Mouse (Mus musculus) hindbrain, embryonic 16.5 days (tissue): ENCODE results near the gene Gm13290. TPM values are rescaled to one million over a fixed set of nuclear protein-coding genes. Genes with fewer than 3 reads are reported as not detected.
"Not testable (repeated sequence)": the region's sequence is repeated elsewhere in the genome, so short reads cannot be mapped to it uniquely, and the experiment has no call there.

Experiments used
- ATAC-seq: fragments of 200-750 bp; cut with Nextera tagmentation; 2 replicates; pipeline ENCODE4 v1.8.0; 2017; ENCODE audit warnings: moderate TSS enrichment, moderate library complexity
- H3K27ac ChIP-seq: fragments of 300-500 bp; sonication (generic); 2 replicates; pipeline ENCODE4 v1.5.1; 2014; ENCODE audit warnings: low read depth, mild to moderate bottlenecking, control low read depth, low read length, moderate library complexity
- H3K27me3 ChIP-seq: fragments of 300-500 bp; sonication (generic); replicated peaks from 2 replicates; pipeline ENCODE4 v1.6.1; 2014; ENCODE audit warnings: low read length; ENCODE audit not compliant: control insufficient read depth, insufficient read depth
- H3K36me3 ChIP-seq: fragments of 300-500 bp; sonication (generic); 2 replicates; pipeline ENCODE4 v1.6.1; 2014; ENCODE audit warnings: mild to moderate bottlenecking, low read length, moderate library complexity, mixed read lengths; ENCODE audit not compliant: control insufficient read depth, insufficient read depth
- H3K4me1 ChIP-seq: fragments of 300-500 bp; sonication (generic); 2 replicates; pipeline ENCODE4 v1.6.1; 2014; ENCODE audit warnings: low read depth, low read length; ENCODE audit not compliant: control insufficient read depth, insufficient read depth
- H3K4me2 ChIP-seq: fragments of 300-500 bp; sonication (generic); 2 replicates; pipeline ENCODE4 v1.6.1; 2014; ENCODE audit warnings: mild to moderate bottlenecking, low read length, control low read depth, moderate library complexity
- H3K4me3 ChIP-seq: fragments of 300-500 bp; sonication (generic); 2 replicates; pipeline ENCODE4 v1.5.1; 2014; ENCODE audit warnings: mild to moderate bottlenecking, low read length, control low read depth, moderate library complexity
- H3K9ac ChIP-seq: fragments of 300-500 bp; sonication (generic); 2 replicates; pipeline ENCODE4 v1.6.1; 2014; ENCODE audit warnings: low read depth, mild to moderate bottlenecking, control low read depth, low read length, moderate library complexity
- H3K9me3 ChIP-seq: fragments of 300-500 bp; sonication (generic); 2 replicates; pipeline ENCODE4 v1.6.1; 2014; ENCODE audit warnings: mild to moderate bottlenecking, low read length, moderate library complexity; ENCODE audit not compliant: control insufficient read depth
- WGBS: fragments of 180-500 bp; shearing (Covaris S2); extraction: QIAGEN DNeasy Blood & Tissue Kit; methylation state at CpG from one replicate; pipeline ENCODE4 v1.1.7; 2014; 5-methylcytosine and 5-hydroxymethylcytosine counted together
- polyA plus RNA-seq: library from polyadenylated mRNA; unstranded; fragments of >200 nt; fragmentation: Nextera tagmentation; extraction: Ambion mirVana; gene quantifications from 2 replicates; pipeline ENCODE4 v1.2.1, GENCODE M21; 2015

Gene Gm13290
- polyA plus RNA-seq = not detected in 2 replicates

- no CpG with 5 or more reads among the region's 32 CpGs for WGBS
- not testable (repeated sequence) for ATAC-seq, H3K27ac ChIP-seq, H3K27me3 ChIP-seq, H3K9ac ChIP-seq, H3K4me3 ChIP-seq, H3K4me2 ChIP-seq, H3K36me3 ChIP-seq, H3K9me3 ChIP-seq, H3K4me1 ChIP-seq
These were observed at the start of gene Gm13290 for GRCm38 (mm10) chr4:88773534-88773933. Gene Gm13290, plus strand, starts transcription at chr4:88773834.

- no peak for ATAC-seq
- Histone ChIP-seq H3K27me3 (no peaks in the 10 kb centered on the region), H3K4me2 (no peak overlapping the region), H3K27ac (no peak overlapping the region), H3K4me1 (no peaks in the 10 kb centered on the region), H3K36me3 (no peaks in the 10 kb centered on the region), H3K9ac (no peak overlapping the region), H3K4me3 (no peak overlapping the region), H3K9me3 (no peaks in the 10 kb centered on the region)
- 92% methylated on average over 6 of the region's 6 CpGs for WGBS
These were observed 46.9 kb upstream of the Gm13290 start for GRCm38 (mm10) chr4:88726727-88727126.

- ATAC-seq = no peak
- no peak overlapping the region for H3K9ac ChIP-seq
- H3K27me3 ChIP-seq = no peaks in the 10 kb centered on the region
- no peaks in the 10 kb centered on the region for H3K4me1 ChIP-seq
- H3K9me3 ChIP-seq = no peaks in the 10 kb centered on the region
- no peak overlapping the region for H3K27ac ChIP-seq
- no peak overlapping the region for H3K4me3 ChIP-seq
- no peaks in the 10 kb centered on the region for H3K36me3 ChIP-seq
- H3K4me2 ChIP-seq = no peak overlapping the region
- WGBS = 0% methylated on average over 1 of the region's 1 CpGs
These were observed 46.3 kb upstream of the Gm13290 start for GRCm38 (mm10) chr4:88727324-88727723.

- H3K36me3 ChIP-seq = no peaks in the 10 kb centered on the region
- WGBS = 5% methylated on average over 2 of the region's 2 CpGs
- no peak overlapping the region for H3K9ac ChIP-seq
- no peaks in the 10 kb centered on the region for H3K9me3 ChIP-seq
- no peaks in the 10 kb centered on the region for H3K27me3 ChIP-seq
- H3K27ac ChIP-seq = no peak overlapping the region
- no peak for ATAC-seq
- H3K4me1 ChIP-seq = no peaks in the 10 kb centered on the region
- H3K4me2 ChIP-seq = no peak overlapping the region
- H3K4me3 ChIP-seq = no peak overlapping the region
These were observed 35.2 kb upstream of the Gm13290 start for GRCm38 (mm10) chr4:88738480-88738879.

GRCm38 (mm10) chr4:88739036-88739435, 34.6 kb upstream of the Gm13290 start:
- no peak for ATAC-seq
- Histone ChIP-seq H3K4me3 (no peak overlapping the region), H3K4me2 (no peak overlapping the region), H3K36me3 (no peaks in the 10 kb centered on the region), H3K27ac (no peak overlapping the region), H3K4me1 (no peaks in the 10 kb centered on the region), H3K9me3 (no peaks in the 10 kb centered on the region), H3K27me3 (no peaks in the 10 kb centered on the region), H3K9ac (no peak overlapping the region)
- 92% methylated on average over 6 of the region's 6 CpGs for WGBS

GRCm38 (mm10) chr4:88741426-88741825, 32.2 kb upstream of the Gm13290 start:
- Histone ChIP-seq H3K4me3 (no peak overlapping the region), H3K9me3 (no peaks in the 10 kb centered on the region), H3K4me1 (no peaks in the 10 kb centered on the region), H3K9ac (no peak overlapping the region), H3K27me3 (no peaks in the 10 kb centered on the region), H3K36me3 (no peaks in the 10 kb centered on the region), H3K27ac (no peak overlapping the region), H3K4me2 (no peak overlapping the region)
- WGBS = 93% methylated on average over 4 of the region's 4 CpGs
- ATAC-seq = no peak

GRCm38 (mm10) chr4:88742771-88743371, 30.8 kb upstream of the Gm13290 start:
- ATAC-seq = no peak
- no peaks in the 10 kb centered on the region for H3K9me3 ChIP-seq
- H3K27me3 ChIP-seq = no peaks in the 10 kb centered on the region
- no peak overlapping the region; the same call in 1 of the 2 replicates for H3K9ac ChIP-seq
- no peak overlapping the region for H3K27ac ChIP-seq
- no peak overlapping the region for H3K4me2 ChIP-seq
- no peak overlapping the region for H3K4me3 ChIP-seq
- WGBS = 80% methylated on average over 7 of the region's 7 CpGs
- no peaks in the 10 kb centered on the region for H3K36me3 ChIP-seq
- no peaks in the 10 kb centered on the region for H3K4me1 ChIP-seq

- Histone ChIP-seq H3K4me3 (no peak overlapping the region), H3K9me3 (no peaks in the 10 kb centered on the region), H3K27ac (no peak overlapping the region), H3K4me2 (no peak overlapping the region), H3K27me3 (no peaks in the 10 kb centered on the region), H3K4me1 (no peaks in the 10 kb centered on the region), H3K36me3 (no peaks in the 10 kb centered on the region), H3K9ac (no peak overlapping the region)
- 81% methylated on average over 3 of the region's 3 CpGs for WGBS
- ATAC-seq = no peak
These were observed 29.4 kb upstream of the Gm13290 start for GRCm38 (mm10) chr4:88744207-88744606.

GRCm38 (mm10) chr4:88749926-88750325, 23.7 kb upstream of the Gm13290 start:
- ATAC-seq = no peak
- H3K4me2 ChIP-seq = no peak overlapping the region
- 57% methylated on average over 6 of the region's 6 CpGs for WGBS
- no peak overlapping the region for H3K4me3 ChIP-seq
- H3K9ac ChIP-seq = no peak overlapping the region
- H3K27ac ChIP-seq = no peak overlapping the region
- H3K9me3 ChIP-seq = no peaks in the 10 kb centered on the region
- no peaks in the 10 kb centered on the region for H3K4me1 ChIP-seq
- H3K36me3 ChIP-seq = no peaks in the 10 kb centered on the region
- no peaks in the 10 kb centered on the region for H3K27me3 ChIP-seq
